Mouse (Mus musculus): ENCODE results near the gene Taar7f.

- TF ChIP-seq CTCF (IDR thresholded peaks at IDR 0.05) (no peak), EP300 (IDR thresholded peaks at IDR 0.05; ENCODE audit: insufficient read depth, low read depth, low read length) (no peak)
These were observed 18.0 kb upstream of the Taar7f start for GRCm38 (mm10) chr10:24031347-24031746.

All from heart, adult 2 months (tissue).